Mouse (Mus musculus) G1E-ER4 (cell line): ENCODE data around the gene Camk2n1. TPM values are rescaled to one million over a fixed set of nuclear protein-coding genes. Genes with fewer than 3 reads are reported as not detected.

ENCODE experiments used
- GATA1 ChIP-seq: IDR thresholded peaks from one replicate; pipeline ENCODE4 v1.8.0; 2012; ENCODE audit warnings: low read length, inconsistent platforms
- polyA plus RNA-seq: library from polyadenylated mRNA; stranded (reverse); fragments of >175 nt; gene quantifications from 2 replicates; pipeline ENCODE4 v1.2.3, GENCODE M21; 2012

The Camk2n1 gene
- polyA plus RNA-seq, 1 experiment = 0.08 TPM

GRCm38 (mm10) chr4:138488241-138488640, 34.1 kb downstream of the Camk2n1 start:
- TF ChIP-seq GATA1 = no peak

GRCm38 (mm10) chr4:138491088-138491487, 37.0 kb downstream of the Camk2n1 start:
- no peak for TF ChIP-seq GATA1

- no peak for TF ChIP-seq GATA1
Observed at GRCm38 (mm10) chr4:138493161-138494001, 39.3 kb downstream of the Camk2n1 start.

- no peak for TF ChIP-seq GATA1
Observed at GRCm38 (mm10) chr4:138494905-138495304, 40.8 kb downstream of the Camk2n1 start.

- TF ChIP-seq GATA1 = no peak
Observed at GRCm38 (mm10) chr4:138495775-138496174, 41.7 kb downstream of the Camk2n1 start.

- no peak for TF ChIP-seq GATA1
Observed at GRCm38 (mm10) chr4:138496746-138497520, 42.8 kb downstream of the Camk2n1 start.

- no peak for TF ChIP-seq GATA1
Observed at GRCm38 (mm10) chr4:138499856-138500645, 45.9 kb downstream of the Camk2n1 start.

- TF ChIP-seq GATA1 = no peak
Observed at GRCm38 (mm10) chr4:138501048-138501447, 46.9 kb downstream of the Camk2n1 start.

- no peak for TF ChIP-seq GATA1
Observed at GRCm38 (mm10) chr4:138504632-138505101, 50.6 kb downstream of the Camk2n1 start.

GRCm38 (mm10) chr4:138505171-138505870, 51.2 kb downstream of the Camk2n1 start:
- no peak for TF ChIP-seq GATA1

- no peak for TF ChIP-seq GATA1
Observed at GRCm38 (mm10) chr4:138507903-138508302, 53.8 kb downstream of the Camk2n1 start.

Other genes starting within 250 kb of the Camk2n1 start
- gene Hp1bp3, start 238.0 kb upstream of the Camk2n1 start, polyA plus RNA-seq = 59.0 and 59.7 TPM in 2 replicates
- gene Sh2d5, start 203.9 kb upstream of the Camk2n1 start, polyA plus RNA-seq = 1.1 and 1.3 TPM in 2 replicates
- gene Kif17, start 203.9 kb upstream of the Camk2n1 start, polyA plus RNA-seq = 0.05 TPM in 1 of 2 replicates, not detected in the other
- gene Ddost, start 149.6 kb upstream of the Camk2n1 start, polyA plus RNA-seq = 95.5 and 100 TPM in 2 replicates
- gene Pink1, start 128.0 kb upstream of the Camk2n1 start, polyA plus RNA-seq = 21.1 and 22.5 TPM in 2 replicates
- not detected in 2 replicates for gene Cda, start 86.3 kb upstream of the Camk2n1 start, polyA plus RNA-seq
- gene Fam43b, start 57.8 kb upstream of the Camk2n1 start, polyA plus RNA-seq = not detected in 2 replicates
- gene Mul1, start 19.6 kb upstream of the Camk2n1 start, polyA plus RNA-seq = 39.3 and 48.9 TPM in 2 replicates
- not detected in 2 replicates for gene Vwa5b1, start 181.6 kb downstream of the Camk2n1 start, polyA plus RNA-seq